Mouse (Mus musculus) stomach, postnatal 0 days (tissue): ENCODE data around the gene Arl5a.

Source experiments
- CTCF ChIP-seq: IDR thresholded peaks from 2 replicates; pipeline ENCODE4 v1.5.1; 2016; ENCODE audit warnings: antibody characterized with exemption, low read depth, mild to moderate bottlenecking, moderate library complexity
- EP300 ChIP-seq: optimal IDR thresholded peaks from 2 replicates; pipeline ENCODE3; 2016; ENCODE audit warnings: antibody characterized with exemption

DNA sequence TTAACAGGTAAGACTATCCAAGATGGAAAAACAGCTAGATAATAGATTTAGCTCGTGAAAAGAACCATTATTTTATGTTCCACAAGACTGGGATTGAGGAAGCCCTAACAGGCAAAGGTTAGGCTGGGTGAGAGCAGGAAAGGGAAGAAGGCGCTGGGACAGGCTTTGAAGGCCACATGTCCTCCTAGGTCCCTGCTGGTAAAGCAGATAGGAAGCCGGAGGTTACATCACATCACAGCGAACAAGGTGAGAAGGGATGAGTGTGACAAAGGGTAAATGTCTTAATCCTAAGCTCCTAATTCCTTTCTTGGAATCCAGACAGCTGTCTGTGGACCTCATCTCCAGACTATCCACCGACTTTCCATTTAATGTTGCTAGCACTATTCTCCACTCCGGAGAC is 5.4 kb downstream of the Arl5a start:
- TF ChIP-seq CTCF (no peak), EP300 (no peak)
